Mouse (Mus musculus): Measurements from ENCODE around the gene Dbnl.

DNA sequence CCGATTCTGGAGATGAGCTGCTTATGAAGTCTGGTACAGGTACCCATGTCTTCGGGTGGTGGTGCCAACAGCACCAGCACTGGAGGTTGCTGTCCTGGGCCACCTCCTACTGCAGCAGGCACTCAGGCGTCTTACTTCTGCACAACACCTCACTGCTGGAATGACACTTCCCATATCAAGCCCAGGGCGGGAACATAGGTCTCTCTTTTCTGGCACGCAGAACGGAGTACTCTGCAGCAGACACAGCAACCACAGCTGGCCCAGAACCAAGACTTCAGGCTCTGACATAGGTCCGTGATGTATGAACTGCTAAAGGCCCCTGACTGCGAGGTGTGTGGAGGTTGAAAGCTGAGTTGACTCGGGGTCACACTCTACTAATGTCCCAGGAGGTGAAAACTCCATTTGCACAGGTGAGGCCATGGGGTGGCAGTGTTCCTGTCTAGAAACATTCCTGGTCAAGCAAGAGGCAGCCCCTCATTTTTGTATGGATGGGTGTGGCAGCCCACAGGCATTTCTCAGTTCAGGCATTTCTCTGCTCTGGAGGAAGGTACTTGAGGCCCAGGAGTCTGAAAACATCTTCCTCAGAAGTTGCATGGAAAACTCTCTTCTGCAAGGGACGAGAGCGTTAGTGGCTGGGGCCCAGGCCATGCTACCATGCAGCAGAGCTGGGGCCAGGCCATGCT is 40.4 kb downstream of the Dbnl start:
- no peak for TF ChIP-seq CTCF (IDR thresholded peaks at IDR 0.05; ENCODE audit: low read depth, low read length)
- no peak for TF ChIP-seq POLR2A (IDR thresholded peaks at IDR 0.05; ENCODE audit: borderline replicate concordance, low read depth, low read length)

Measured in bone marrow macrophage, adult 2 months (primary cell).